Mouse (Mus musculus): ENCODE data around the gene Slc17a1. TPM values are rescaled to one million over a fixed set of nuclear protein-coding genes. Genes with fewer than 3 reads are reported as not detected.
A peak's percentile ranks its signal among the peaks of the same experiment; 100 is the strongest.

Slc17a1 gene
- polyA plus RNA-seq, 1 experiment from 2014 or later: 79.1 TPM

DNA sequence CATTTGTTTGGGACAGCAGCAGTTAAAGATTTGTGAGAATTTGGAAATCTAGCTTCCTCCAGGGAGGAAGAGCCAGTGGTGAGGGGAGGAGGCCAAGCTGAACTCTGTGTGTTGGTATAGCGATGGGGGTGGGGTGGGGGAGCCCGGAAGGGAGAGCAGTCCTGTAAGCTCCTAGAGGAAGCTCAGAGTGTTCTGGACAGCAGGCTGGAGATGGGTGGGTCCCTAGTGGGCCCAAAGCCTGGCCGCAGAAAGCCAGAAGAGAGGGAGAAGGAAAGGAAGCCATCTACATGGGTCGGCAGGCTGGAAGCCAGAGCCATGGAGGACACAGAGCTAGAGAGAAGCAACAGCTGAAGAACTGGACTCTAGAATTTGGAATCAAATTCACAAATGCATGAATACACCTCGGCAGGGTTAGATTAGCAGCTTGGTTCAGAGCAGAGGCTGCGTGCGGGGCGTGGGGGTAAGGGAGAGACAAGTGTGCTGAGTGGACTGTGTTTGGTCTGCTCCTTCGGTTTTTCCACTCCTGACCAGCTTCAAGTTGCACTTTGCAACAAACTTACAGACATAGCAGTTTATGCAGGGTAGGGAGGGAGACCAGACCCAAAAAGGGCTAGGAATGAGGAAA, 1.4 kb upstream of the Slc17a1 start:
- 53% methylated on average over 9 of the region's 9 CpGs for WGBS
- Histone ChIP-seq H3K9ac (ENCODE audit: low read depth, low read length) (no peak overlapping the region), H3K4me2 (ENCODE audit: low read length) (no peak overlapping the region), H3K36me3 (ENCODE audit: insufficient read depth, low read length) (no peaks in the 10 kb centered on the region), H3K4me1 (replicated peaks; ENCODE audit: insufficient read depth, low read length) (peaks cover 7% of the 10 kb centered on the region; the same call in 1 of the 2 replicates), H3K27ac (peak overlapping the region; percentile 36; the same call in 1 of the 2 replicates), H3K27me3 (ENCODE audit: insufficient read depth, low read length) (no peaks in the 10 kb centered on the region), H3K4me3 (replicated peaks; ENCODE audit: low read depth, low read length) (no peak overlapping the region), H3K9me3 (replicated peaks; ENCODE audit: low read length) (no peaks in the 10 kb centered on the region)
- DNase-seq (ENCODE audit: low spot score): peak; percentile 39
- no peak for TF ChIP-seq CTCF (IDR thresholded peaks at IDR 0.05; ENCODE audit: low read depth)
- ATAC-seq (replicated peaks; ENCODE audit: low FRiP score, low read depth): no peak

DNA sequence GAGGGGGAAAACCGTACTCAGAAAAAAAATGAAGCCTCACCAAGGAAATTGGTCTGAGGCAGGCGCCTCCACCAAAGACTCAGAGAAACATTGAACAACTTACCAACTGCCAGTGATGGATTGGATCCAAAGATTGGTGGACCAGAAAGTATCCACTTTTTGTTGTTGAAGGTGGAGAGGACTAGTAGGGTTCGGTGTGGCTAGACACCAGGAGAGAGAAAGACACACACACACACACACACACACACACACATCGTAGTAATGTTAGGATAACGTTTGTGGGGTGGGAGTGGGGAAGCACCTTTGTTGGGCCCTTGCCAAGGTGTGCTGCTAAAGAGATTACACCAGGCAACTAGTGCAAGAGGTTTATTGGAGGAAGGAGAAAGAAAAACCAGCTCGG, 550 bp upstream of the Slc17a1 start:
- Histone ChIP-seq H3K4me2 (ENCODE audit: low read length) (no peak overlapping the region), H3K27me3 (ENCODE audit: insufficient read depth, low read length) (no peaks in the 10 kb centered on the region), H3K36me3 (ENCODE audit: insufficient read depth, low read length) (no peaks in the 10 kb centered on the region), H3K9me3 (replicated peaks; ENCODE audit: low read length) (no peaks in the 10 kb centered on the region), H3K27ac (no peak overlapping the region), H3K4me3 (replicated peaks; ENCODE audit: low read depth, low read length) (no peak overlapping the region), H3K4me1 (replicated peaks; ENCODE audit: insufficient read depth, low read length) (peaks cover 7% of the 10 kb centered on the region; the same call in 1 of the 2 replicates), H3K9ac (ENCODE audit: low read depth, low read length) (no peak overlapping the region)
- no peak for TF ChIP-seq CTCF (IDR thresholded peaks at IDR 0.05; ENCODE audit: low read depth)
- DNase-seq (ENCODE audit: low spot score): no peak
- ATAC-seq (replicated peaks; ENCODE audit: low FRiP score, low read depth): no peak
- 81% methylated on average over 6 of the region's 6 CpGs for WGBS

DNA sequence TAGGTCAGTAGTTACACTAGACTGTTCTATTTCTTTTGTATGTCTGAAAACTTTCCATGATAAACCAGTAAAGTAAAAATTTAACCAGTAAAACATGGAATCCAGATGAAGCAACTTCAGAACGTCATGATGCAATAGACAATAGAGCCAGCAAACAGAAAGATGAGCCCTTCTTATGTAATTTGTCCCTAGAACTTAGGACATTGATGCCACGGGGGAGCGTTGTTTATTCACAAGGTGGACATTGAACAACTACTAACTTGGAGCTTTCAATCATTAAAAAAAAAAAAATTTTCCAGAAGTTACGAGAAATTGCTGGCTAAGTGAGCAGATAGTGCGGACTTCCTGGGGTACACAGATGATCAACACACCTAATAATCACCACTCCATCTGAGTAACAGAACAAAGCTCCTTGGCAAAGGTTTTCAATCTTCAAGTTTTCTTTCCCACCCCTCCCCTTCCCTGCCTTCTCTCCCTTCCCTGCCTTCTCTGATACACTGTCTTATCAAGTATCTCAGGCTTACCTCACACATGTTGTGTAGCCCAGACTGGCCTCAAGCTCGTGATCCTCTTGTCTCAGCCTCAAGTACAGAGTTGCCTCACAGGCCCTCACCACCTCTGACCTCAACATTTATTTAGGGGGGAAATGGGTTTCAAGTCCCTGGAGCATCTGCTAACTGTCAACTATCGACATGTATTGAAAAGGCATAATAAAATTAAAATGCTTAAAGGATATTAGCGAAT, 1.4 kb downstream of the Slc17a1 start:
- no peaks in the 10 kb centered on the region for H3K9me3 ChIP-seq (replicated peaks; ENCODE audit: low read length)
- H3K27ac ChIP-seq: no peak overlapping the region
- DNase-seq (ENCODE audit: low spot score) (peak; percentile 18), ATAC-seq (replicated peaks; ENCODE audit: low FRiP score, low read depth) (no peak)
- H3K36me3 ChIP-seq (ENCODE audit: insufficient read depth, low read length): no peaks in the 10 kb centered on the region
- no peaks in the 10 kb centered on the region for H3K27me3 ChIP-seq (ENCODE audit: insufficient read depth, low read length)
- no peak overlapping the region for H3K4me2 ChIP-seq (ENCODE audit: low read length)
- 82% methylated on average over 8 of the region's 8 CpGs for WGBS
- H3K4me3 ChIP-seq (replicated peaks; ENCODE audit: low read depth, low read length): no peak overlapping the region
- H3K9ac ChIP-seq (ENCODE audit: low read depth, low read length): no peak overlapping the region
- H3K4me1 ChIP-seq (replicated peaks; ENCODE audit: insufficient read depth, low read length): peaks cover 7% of the 10 kb centered on the region; the same call in 1 of the 2 replicates
- TF ChIP-seq CTCF (IDR thresholded peaks at IDR 0.05; ENCODE audit: low read depth): no peak

DNA sequence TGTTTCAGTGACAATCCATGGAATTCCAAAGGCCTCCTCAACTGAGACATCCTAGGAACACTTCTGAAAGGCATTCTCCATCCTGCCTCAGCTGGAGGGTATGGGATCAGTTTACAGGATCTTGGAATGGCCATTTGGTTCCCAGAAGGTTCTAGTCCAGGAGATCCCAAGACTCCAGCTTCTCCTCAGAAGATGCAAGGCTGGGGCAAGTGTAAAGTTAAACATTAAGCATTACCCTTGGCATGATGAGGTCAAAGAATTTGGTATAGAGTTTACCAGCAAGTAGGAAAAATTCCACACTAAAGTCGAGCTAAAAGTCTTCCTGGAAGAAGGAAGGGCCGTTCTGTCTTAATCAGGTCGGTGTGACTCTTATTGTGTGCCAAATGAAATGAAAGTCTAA, 2.4 kb downstream of the Slc17a1 start:
- Histone ChIP-seq H3K4me3 (replicated peaks; ENCODE audit: low read depth, low read length) (no peak overlapping the region), H3K9ac (ENCODE audit: low read depth, low read length) (no peak overlapping the region), H3K4me2 (ENCODE audit: low read length) (no peak overlapping the region), H3K27ac (no peak overlapping the region), H3K27me3 (ENCODE audit: insufficient read depth, low read length) (no peaks in the 10 kb centered on the region), H3K36me3 (ENCODE audit: insufficient read depth, low read length) (no peaks in the 10 kb centered on the region), H3K4me1 (replicated peaks; ENCODE audit: insufficient read depth, low read length) (peaks cover 7% of the 10 kb centered on the region; the same call in 1 of the 2 replicates), H3K9me3 (replicated peaks; ENCODE audit: low read length) (no peaks in the 10 kb centered on the region)
- no peak for ATAC-seq (replicated peaks; ENCODE audit: low FRiP score, low read depth)
- TF ChIP-seq CTCF (IDR thresholded peaks at IDR 0.05; ENCODE audit: low read depth): no peak
- WGBS: 67% methylated on average over 3 of the region's 3 CpGs
- no peak for DNase-seq (ENCODE audit: low spot score)

- TF ChIP-seq CTCF (IDR thresholded peaks at IDR 0.05; ENCODE audit: low read depth): no peak
- H3K27ac ChIP-seq: no peak overlapping the region
- ATAC-seq (replicated peaks; ENCODE audit: low FRiP score, low read depth): no peak
- no peaks in the 10 kb centered on the region for H3K4me1 ChIP-seq (replicated peaks; ENCODE audit: insufficient read depth, low read length)
- no peaks in the 10 kb centered on the region for H3K27me3 ChIP-seq (ENCODE audit: insufficient read depth, low read length)
- H3K36me3 ChIP-seq (ENCODE audit: insufficient read depth, low read length): no peaks in the 10 kb centered on the region
- H3K4me3 ChIP-seq (replicated peaks; ENCODE audit: low read depth, low read length): no peak overlapping the region
- no peak for DNase-seq (ENCODE audit: low spot score)
- WGBS: 72% methylated on average over 5 of the region's 5 CpGs
- H3K9ac ChIP-seq (ENCODE audit: low read depth, low read length): no peak overlapping the region
- no peak overlapping the region for H3K4me2 ChIP-seq (ENCODE audit: low read length)
- H3K9me3 ChIP-seq (replicated peaks; ENCODE audit: low read length): no peaks in the 10 kb centered on the region
Measured at GRCm38 (mm10) chr13:23873141-23873540, 5.6 kb downstream of the Slc17a1 start.

DNA sequence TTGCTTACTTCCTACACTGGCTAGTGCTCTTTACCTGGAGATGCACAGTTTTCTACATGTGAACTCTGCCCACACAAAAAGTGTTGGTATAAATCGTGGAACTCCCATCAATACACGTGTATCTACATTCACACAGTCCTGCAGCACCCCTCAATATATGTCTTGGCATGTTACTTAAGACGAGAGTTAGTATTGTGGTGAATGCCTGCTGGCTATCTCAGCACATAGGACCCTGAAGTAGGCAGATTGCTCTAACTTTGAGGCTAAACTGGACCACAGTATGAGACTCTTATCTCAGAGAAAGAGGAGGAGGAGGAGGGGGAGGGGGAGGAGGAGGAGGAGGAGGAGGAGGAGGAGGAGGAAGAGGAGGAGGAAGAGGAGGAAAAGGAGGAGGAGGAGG, 11.6 kb downstream of the Slc17a1 start:
- Histone ChIP-seq H3K9ac (ENCODE audit: low read depth, low read length) (no peak overlapping the region), H3K27ac (no peak overlapping the region), H3K4me1 (replicated peaks; ENCODE audit: insufficient read depth, low read length) (no peaks in the 10 kb centered on the region), H3K9me3 (replicated peaks; ENCODE audit: low read length) (no peaks in the 10 kb centered on the region), H3K27me3 (ENCODE audit: insufficient read depth, low read length) (no peaks in the 10 kb centered on the region), H3K4me3 (replicated peaks; ENCODE audit: low read depth, low read length) (no peak overlapping the region), H3K4me2 (ENCODE audit: low read length) (no peak overlapping the region), H3K36me3 (ENCODE audit: insufficient read depth, low read length) (no peaks in the 10 kb centered on the region)
- 68% methylated on average over 3 of the region's 3 CpGs for WGBS
- ATAC-seq (replicated peaks; ENCODE audit: low FRiP score, low read depth) (no peak), DNase-seq (ENCODE audit: low spot score) (no peak)
- TF ChIP-seq CTCF (IDR thresholded peaks at IDR 0.05; ENCODE audit: low read depth): no peak
